Mouse (Mus musculus): ENCODE results near the gene Noto.
"Not testable (repeated sequence)": the region's sequence is repeated elsewhere in the genome, so short reads cannot be mapped to it uniquely, and the experiment has no call there.

Noto gene

DNA sequence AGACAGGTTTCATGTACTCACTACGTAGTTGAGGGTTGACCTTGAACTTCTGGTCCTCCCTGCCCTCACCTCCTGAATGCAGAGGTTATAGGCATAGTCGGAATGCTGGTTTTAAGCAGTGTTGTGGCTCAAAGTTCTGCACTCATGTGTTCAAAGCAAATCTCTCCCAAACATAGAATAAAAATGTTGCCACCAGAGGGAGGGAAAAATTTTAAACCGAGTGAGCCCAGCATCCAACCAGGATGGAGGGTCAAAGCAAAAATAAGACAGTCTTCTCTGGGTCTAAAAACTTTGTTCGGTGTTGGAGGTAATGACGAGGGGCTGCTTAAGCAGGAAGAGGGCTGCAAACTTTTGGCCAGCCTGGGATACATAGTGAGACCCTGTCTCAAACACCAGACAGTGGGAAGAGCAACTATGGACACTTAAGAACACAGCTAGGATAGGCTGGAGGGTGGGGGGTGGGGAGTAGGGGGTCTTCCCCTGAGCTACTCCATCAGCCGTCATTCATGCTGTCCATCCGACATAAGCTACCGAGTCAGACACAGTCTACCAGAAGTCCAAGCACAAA is 7.7 kb downstream of the Noto start:
- DNase-seq (ENCODE audit: low read depth, low spot score) = peak; percentile 50

DNA sequence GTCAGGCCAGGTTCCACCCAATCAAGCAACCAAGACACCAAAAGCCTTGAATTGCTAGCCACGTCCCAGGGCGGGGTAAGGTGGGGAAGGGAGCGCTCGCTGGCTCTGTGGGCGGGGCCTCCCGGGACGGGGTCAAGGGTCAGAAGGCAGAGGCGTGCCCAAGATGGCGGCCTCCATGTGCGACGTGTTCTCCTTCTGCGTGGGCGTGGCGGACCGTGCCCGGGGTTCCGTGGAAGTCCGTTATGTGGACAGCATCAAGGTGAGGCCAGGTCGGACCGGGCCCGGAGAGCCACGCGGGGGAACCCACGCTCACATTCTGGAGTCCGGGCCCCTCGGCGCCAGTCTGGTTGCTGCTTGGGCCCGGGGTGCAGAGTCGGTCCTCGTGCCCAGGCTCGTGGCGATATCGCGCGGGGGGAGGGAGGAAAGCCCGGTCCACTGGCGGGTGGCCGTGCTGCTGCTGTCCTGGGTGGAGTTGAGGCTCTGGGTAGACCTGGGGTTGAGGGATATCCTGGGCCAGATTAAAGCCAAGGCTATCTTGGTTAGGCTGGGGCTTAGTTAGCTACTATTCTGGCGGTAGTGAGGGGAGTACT is 8.3 kb downstream of the Noto start, which contains the start of gene Smyd5:
TSS of gene Smyd5 (plus strand) at position 148 of the 590 bp plus-strand sequence.
- peak; percentile 94 for DNase-seq (ENCODE audit: low read depth, low spot score)

DNA sequence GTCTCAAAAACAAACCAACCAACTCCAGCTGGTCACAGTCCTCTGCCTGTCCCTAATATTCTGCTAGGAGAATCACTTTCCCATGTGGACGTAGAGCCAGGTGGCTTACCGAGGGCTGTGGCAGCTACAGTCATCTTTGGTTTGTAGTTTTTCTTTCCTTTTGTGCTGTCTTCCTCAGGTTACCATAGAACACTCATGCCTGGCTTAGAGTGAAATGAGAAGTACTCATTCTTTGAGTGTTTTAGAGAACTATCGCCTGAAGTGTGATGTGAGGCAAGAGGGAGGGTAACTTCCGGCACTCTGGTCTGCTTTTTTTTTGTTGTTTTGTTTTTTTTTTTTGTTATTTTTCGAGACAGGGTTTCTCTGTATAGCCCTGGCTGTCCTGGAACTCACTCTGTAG is 10.2 kb downstream of the Noto start:
- DNase-seq (ENCODE audit: low read depth, low spot score) = no peak

DNA sequence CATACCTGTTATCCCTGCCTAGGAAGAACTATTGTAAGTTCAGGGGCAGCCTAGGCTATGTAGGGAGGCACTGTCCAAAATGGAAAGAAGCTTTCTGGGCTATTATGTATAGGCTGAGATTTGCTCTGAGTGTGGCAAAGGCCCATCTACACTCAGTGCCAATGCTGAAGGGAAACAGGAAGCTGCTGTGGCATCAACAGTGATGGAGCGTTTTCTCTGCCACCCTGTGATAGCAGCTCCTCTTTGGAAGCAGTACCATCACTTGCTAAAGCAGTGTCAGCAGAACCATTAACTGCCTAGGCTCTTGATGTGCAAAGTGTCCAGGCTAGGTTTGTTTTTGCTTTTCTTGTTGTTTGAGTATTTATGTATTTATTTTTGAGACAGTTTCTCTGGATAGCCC is 12.5 kb downstream of the Noto start:
- no peak for DNase-seq (ENCODE audit: low read depth, low spot score)

DNA sequence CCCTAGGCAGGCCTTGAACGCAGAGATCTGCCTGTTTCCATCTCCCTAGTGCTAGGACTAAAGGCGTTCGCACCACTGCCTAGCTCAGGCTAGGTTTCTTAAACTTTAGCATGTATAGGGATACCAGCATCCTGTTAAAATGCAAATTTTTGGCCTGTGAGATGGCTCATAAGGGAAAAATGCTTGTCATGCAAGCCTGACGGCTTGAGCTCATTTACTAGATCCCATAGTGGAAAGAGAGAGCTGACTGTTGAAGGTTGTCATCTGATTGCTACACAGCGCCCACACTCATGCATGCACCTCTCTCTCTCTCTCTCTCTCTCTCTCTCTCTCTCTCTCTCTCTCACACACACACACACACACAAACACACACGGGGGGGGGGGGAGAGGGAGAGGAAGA is 12.9 kb downstream of the Noto start:
- no peak for DNase-seq (ENCODE audit: low read depth, low spot score)

DNA sequence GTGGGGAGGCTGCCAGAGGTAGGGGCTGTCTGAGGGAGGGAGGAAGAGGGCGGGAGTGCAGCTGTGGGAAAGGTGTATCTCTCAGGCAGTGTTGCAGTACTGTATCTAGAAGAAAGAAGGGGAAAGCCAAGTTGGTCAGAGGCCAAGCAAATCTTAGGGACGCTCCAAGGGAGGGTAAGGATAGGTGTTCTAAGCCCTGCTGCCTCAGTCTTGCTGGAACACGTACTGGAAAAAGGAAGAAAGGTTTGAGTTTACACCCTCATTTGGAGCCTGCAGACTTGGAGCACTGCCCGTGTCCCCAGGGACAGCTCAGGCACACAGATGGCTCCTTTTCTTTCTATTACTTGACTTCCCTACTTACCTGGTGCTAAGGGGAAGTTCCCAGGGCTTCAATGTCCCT is 17.5 kb downstream of the Noto start:
- no peak for DNase-seq (ENCODE audit: low read depth, low spot score)

DNA sequence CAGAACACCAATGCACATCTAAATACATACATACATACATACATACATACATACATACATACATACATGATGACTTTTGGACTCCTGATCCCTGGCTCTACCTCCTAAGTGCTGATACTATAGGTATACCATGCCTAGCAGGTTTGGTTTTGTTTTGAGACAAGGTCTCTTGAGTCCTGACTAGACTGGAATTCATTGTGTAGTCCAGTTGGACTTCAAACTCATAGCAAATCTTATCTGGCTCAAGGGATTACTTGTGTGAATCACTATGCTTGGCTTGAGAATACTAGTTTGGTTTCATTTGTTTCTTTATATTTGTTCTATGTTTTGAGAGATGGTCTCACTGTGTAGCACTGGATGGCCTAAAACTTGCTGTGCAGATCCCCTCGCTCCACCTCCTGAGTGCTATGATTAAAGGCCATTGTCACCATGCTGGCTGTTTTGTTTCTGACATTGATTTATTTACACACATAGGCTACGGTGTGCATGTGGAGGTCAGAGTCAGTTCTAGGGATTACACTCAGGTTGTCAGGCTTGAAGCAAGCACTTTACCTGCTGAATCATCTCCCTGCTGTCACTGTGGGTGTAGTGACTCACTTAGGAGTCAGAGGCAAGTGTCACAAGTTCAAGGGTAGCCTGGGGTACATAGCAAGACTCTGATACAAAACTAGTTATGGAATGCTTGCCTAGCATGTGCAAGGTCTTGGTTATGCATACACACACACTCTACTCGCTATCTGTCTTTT is 20.0 kb downstream of the Noto start:
- DNase-seq (ENCODE audit: low read depth, low spot score) = no peak

DNA sequence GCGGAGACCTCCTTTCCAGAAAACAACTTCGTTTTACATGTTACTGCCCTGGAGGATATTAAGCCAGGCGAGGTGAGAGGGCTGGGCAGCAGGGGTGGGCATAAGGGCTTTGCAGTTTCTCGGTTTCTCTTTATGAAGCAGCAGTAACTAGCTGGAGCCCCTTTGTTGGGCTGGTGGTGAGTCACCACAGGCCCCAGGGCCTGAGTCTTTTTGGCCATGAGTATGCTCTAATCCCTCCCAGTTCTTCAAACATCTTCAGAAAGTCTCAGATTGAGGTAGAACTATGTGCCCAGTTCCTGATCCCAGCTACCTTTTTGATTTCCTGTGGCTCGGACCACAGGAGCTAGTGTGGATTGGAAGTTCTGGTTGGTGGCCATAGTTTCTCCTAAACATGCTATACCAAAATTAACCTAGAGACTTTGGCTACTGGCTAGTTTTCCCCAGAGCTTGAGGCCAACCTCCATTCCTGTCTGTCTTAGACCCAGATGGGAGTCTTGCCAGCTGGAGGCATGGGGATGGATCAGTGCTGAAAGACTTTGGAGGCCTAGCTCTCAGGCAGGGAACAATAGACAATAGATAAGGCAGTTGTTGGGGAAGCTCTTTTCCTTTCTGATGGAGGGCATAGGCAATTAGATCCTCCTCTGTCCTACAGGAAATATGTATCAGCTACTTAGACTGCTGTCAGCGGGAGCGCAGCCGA is 20.7 kb downstream of the Noto start:
- DNase-seq (ENCODE audit: low read depth, low spot score) = no peak

DNA sequence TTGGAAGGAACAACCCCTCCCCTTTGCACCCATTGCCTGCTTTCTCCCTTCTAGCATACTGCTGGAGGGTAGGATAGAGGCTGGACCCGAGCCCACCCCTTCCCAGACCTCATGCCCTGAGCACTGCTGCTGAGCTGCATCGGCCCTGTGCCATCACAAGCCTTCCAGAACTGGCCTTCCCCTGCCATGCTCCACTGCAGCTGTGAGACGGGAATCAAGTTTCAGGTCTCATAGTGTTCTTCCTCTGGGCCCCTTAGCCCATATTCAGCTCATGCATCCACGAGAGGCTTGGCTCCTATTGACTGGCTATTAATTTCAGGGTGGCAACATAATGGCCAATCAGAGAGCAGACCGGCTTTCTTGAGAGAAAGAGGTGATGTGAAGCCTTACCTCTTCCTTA is 21.6 kb downstream of the Noto start:
- no peak for DNase-seq (ENCODE audit: low read depth, low spot score)

DNA sequence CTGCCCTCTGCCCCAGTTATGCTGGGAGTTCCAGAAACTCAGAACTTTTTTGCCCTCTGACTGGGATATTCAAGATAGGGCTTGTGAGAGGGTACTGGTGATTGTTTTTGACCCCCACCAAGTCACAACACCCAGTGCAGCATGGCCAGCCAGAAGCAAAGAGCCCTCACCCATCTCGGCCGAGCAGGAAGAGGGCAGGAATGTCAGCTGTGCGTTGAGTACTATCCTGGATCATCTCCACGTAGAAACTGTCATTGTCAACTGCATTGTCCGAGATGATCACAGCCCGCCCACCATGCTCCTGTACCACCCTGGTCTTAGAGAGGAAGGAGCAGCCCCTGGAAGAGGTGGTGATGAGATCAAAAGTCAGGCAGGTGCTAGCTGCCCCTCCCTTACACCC is 23.7 kb downstream of the Noto start:
- no peak for DNase-seq (ENCODE audit: low read depth, low spot score)

DNA sequence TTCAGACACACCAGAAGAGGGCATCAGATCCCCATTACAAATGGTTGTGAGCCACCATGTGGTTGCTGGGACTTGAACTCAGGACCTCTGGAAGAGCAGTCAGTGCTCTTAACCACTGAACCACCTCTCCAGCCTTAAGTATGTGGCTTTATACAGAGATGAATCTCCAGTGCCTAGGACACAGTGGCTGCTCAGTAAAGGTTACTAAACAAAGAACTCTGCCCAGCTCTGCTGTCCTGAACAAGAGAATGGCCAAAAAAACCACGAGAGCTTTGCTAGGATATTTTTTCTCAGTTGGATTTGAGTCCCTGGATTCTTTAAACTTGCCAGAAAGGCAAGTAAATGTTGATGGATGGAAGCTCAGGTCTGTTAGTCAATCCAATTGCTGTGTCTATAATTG is 26.5 kb downstream of the Noto start:
- not testable (repeated sequence) for DNase-seq (ENCODE audit: low read depth, low spot score)

DNA sequence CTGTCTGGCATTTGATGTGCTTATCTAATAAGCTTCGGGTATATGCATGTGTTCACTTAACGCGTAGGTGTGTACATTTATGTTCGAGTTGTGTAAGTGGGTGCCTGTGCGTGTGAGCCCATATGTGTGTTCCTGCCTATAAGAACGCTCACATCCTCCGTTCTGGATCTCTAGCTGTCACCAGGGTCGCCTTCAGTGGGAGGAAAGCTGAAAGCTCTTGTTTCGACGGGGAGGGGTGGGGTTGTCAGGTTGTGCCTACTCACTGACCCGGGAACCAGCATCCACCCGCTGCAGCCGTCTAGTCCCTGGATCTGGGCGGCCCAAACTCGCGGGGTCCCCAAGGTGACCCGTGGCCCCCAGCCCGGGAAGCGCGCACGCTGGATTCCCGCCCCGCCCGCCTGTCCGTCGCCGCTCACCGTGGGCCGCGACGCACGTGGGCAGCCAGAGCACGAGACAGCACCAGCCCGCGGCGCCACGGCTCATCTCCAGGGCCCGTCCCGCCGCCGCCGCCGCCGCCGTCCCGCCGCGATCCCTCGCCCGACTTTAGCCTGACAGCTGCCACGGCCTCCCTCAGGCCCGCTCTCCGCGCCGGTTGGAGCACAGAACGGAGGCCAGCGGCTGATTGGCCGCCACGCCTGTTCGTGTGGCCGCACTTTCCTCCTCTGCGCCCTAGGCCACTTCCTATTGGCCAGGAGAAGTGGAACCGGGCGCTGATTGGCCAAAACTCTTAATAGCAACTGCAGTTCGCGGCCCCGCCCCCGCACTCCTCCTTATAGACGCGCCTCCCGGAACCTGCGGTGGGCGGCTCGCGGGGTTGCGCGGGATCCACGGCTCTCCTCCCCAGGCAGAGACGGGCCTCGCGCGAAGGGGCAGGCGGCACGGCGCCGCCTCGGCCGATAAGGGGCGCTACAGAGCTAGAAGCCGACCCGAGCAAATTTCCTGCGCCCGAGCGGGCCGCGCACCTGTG is 27.3 kb downstream of the Noto start, which contains the start of gene Cct7:
TSS of gene Cct7 (plus strand) at position 818 of the 967 bp plus-strand sequence.
- peak; percentile 99 for DNase-seq (ENCODE audit: low read depth, low spot score)

DNA sequence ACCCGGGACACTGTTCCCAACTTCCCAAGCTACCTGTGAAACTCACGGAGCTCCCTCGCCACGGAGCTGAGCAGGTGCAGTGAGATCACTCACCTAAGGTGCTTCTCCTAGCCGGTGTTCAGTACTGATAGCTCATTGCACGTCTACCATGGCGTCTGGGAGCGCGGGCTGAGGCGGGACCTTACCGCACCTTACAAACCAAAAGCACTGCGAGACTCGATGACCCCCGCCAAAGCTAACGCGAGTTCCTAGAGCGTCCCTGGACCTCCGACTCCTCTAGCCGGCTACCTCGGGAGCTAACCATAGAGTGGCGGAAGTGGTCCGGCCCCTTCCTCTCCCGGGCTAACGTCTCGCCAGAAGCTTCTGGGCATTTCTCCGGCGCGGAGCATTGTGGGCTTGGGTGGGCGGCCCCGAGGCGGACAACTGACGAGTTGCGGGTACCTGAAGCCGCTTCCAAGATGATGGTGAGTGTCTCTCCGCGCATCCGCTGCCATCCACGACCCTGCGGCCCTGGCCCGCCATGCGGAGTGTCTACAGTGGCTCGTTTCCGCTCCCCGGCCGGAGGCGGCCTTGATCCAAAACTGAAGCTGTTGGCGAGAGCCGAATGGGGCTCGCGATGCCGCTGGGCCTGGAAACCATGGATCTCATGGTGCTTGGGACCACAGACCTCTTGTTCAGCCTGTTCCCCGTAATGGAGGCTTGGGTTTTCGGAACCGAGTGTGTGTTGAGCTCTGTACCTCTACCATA is 28.2 kb downstream of the Noto start, which contains the start of gene Pradc1:
TSS of gene Pradc1 (minus strand) at position 307 of the 747 bp plus-strand sequence.
- peak; percentile 99 for DNase-seq (ENCODE audit: low read depth, low spot score)

DNA sequence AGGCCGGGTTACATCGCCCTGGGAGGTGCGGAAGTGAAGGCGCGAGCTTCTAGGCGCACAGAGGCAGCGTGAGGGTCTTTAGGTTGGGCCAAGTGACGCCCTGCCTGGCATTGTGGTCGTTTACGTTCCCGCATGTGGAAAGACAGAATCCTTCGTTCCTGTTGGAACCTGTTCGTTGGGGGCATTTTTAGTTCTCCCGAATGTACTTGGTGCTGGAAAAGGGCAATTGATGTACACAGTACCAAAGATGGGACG is 28.7 kb downstream of the Noto start:
- peak; percentile 46 for DNase-seq (ENCODE audit: low read depth, low spot score)

DNA sequence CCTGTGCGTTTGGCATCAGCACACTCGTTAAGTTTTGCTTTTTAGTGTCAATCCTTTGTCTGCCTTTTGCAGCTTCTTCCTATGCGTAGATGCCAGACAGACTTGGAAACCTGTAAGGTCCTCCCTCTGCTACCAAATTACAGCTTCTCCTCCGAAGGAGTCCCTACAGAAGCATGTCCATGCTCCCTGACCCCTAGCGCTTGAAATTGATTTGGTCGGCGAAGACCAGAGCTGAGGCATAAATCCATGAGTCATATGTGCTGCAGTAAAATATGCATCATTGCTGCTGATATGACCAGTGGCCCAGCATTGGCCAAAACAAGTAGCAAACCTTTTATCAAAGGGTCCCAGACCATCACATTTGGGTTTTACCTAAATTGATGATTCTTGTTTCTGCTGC is 29.1 kb downstream of the Noto start:
- DNase-seq (ENCODE audit: low read depth, low spot score) = no peak

DNA sequence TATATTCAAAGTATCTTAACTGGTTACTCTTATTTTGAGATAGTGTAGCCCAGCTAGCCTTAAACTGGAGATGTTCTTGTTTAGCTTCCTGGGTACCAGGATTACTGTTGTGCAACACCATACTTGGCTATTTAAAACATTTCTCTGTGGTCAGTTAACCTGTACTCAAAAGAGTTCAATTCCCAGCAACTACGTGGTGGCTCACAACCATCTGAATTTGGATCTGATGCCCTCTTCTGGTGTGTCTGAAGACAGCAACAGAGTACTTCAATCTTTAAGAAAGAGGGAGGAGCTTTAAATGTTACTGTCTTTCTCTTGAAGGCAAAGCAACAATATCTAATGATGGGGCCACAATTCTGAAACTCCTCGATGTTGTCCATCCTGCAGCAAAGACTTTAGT is 35.9 kb downstream of the Noto start:
- no peak for DNase-seq (ENCODE audit: low read depth, low spot score)

DNA sequence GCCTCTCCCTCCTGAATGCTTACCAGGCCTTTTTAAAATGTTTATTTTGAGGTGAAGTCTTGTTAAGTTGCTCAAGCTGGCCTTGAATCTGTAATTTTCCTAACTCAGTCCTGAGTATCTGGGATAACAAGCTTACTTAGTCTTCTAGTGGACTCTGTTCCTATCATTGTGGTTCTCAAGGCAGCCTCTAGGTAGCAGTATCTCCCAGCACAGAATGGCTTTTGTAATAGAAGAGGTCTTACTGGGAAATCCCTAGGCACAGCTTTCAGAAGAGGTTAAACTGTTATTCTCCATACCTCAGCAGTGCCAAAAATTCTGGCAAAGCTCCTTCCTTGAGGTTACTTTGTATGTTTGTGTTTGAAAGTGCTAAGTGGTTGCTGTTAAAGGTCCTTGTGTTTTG is 41.7 kb downstream of the Noto start:
- peak; percentile 54 for DNase-seq (ENCODE audit: low read depth, low spot score)

DNA sequence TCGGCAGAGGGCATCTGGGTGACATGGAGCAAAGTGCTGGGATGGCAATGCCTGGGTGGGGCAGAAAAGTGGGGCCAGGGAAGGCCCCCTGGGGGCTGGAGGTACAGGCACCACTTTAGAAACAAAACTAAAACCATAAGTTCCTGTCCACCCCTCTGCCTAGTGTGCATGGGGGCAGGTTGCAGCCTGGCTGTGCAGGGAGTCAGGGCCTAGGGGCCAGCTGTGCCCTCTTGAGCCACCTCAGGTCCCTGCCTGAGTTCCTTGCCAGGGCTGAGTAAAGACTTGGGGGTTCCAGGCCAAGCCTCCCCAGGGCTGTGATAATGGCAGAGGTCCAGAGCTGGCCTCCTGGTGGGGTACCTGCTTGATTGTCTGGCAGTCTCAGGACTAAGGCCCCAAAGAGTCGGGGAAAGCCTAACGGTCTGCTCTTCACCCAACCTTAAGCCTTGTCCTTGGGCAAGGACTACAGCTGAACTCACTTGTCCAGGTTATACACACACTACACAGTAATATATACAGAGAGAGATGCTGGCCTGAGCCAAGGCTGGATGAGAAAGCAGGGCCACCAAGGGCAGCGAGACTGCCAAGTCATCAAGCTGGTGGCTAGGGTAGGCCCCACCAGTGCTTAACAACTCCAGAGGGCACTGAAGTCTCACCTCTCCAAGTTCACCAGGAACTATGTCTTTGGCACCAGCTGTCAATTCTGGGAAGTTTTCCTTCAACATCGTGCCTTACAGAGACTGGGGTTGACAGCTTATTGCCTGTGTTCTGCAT is 46.2 kb downstream of the Noto start:
- no peak for DNase-seq (ENCODE audit: low read depth, low spot score)

DNA sequence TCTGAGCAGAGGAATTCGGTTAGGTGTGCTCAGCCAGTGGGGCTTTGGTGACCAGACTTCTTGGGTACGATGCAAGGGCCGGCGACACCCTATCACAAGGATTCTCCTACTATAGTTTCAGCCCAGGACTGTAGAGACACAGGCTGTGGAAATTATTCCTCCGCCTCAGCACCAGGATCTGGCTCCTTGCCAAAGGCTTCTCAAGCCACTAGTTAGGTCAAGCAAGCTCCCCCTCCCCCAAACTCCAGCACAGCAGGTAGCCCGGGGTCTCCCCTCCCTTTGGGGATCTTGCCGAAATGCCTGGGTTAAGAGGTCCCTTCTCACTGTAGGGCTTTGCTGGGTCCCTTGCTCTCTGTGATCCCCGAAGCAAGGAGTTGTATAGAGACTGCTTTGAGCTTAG is 48.3 kb downstream of the Noto start:
- DNase-seq (ENCODE audit: low read depth, low spot score) = no peak

DNA sequence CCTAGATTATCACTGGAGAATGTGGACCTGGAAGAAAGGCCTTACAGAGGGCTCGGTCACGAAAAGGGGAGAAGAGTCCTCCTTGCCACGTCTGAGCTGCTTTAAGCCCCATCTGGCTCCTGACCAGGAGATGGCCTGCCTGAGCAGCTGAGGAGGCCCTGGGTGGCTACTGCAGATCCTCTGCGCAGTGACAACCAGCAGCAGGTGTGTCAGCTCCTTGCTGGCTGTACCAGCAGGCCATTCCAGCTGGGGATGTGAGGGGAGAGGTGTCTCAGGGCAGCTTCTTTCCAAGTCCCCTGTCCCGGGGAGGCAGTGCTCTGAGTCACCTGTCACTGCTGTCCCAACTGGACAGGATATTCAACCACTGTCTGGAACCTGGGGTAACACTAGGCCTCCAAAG is 48.9 kb downstream of the Noto start:
- no peak for DNase-seq (ENCODE audit: low read depth, low spot score)
